Mouse (Mus musculus) midbrain, embryonic 12.5 days (tissue): ENCODE results near the gene Gabrq. TPM values are rescaled to one million over a fixed set of nuclear protein-coding genes. Genes with fewer than 3 reads are reported as not detected.
A peak's percentile ranks its signal among the peaks of the same experiment; 100 is the strongest.

Source experiments
- ATAC-seq: fragments of 200-750 bp; cut with Nextera tagmentation; 2 replicates; pipeline ENCODE4 v1.8.0; 2017; ENCODE audit warnings: low read depth, moderate TSS enrichment, moderate library complexity; ENCODE audit not compliant: low FRiP score
- H3K27ac ChIP-seq: fragments of 300-500 bp; sonication (generic); replicated peaks from 2 replicates; pipeline ENCODE4 v1.5.1; 2016; ENCODE audit warnings: mild to moderate bottlenecking
- H3K27me3 ChIP-seq: fragments of 300-500 bp; sonication (generic); 2 replicates; pipeline ENCODE4 v1.6.1; 2016; ENCODE audit warnings: mild to moderate bottlenecking
- H3K36me3 ChIP-seq: fragments of 300-500 bp; sonication (generic); 2 replicates; pipeline ENCODE4 v1.6.1; 2016
- H3K4me1 ChIP-seq: fragments of 300-500 bp; sonication (generic); 2 replicates; pipeline ENCODE4 v1.6.1; 2016
- H3K4me2 ChIP-seq: fragments of 300-500 bp; sonication (generic); replicated peaks from 2 replicates; pipeline ENCODE4 v1.6.1; 2016; ENCODE audit warnings: mild to moderate bottlenecking, moderate library complexity
- H3K4me3 ChIP-seq: fragments of 300-500 bp; sonication (generic); 2 replicates; pipeline ENCODE4 v1.5.1; 2016; ENCODE audit warnings: mild to moderate bottlenecking
- H3K9ac ChIP-seq: fragments of 300-500 bp; sonication (generic); replicated peaks from 2 replicates; pipeline ENCODE4 v1.6.1; 2016; ENCODE audit warnings: mild to moderate bottlenecking, moderate library complexity
- H3K9me3 ChIP-seq: fragments of 300-500 bp; sonication (generic); 2 replicates; pipeline ENCODE4 v1.6.1; 2016; ENCODE audit warnings: mild to moderate bottlenecking
- WGBS: fragments of 180-500 bp; shearing (Covaris S2); methylation state at CpG from one replicate; pipeline ENCODE4 v1.1.7; 2016; 5-methylcytosine and 5-hydroxymethylcytosine counted together
- polyA plus RNA-seq: library from polyadenylated mRNA; unstranded; fragments of >200 nt; fragmentation: Nextera tagmentation; extraction: Ambion mirVana; gene quantifications from 2 replicates; pipeline ENCODE4 v1.2.1, GENCODE M21; 2016

Gene Gabrq
- polyA plus RNA-seq = 1.6 and 1.8 TPM in 2 replicates

GRCm38 (mm10) chrX:72824776-72825588 lies at the start of gene Gabrq:
TSS of gene Gabrq (plus strand) at chrX:72825178.
- H3K36me3 ChIP-seq = no peaks in the 10 kb centered on the region
- no peak within 1 kb of the TSS for H3K27ac ChIP-seq
- H3K4me1 ChIP-seq = no peaks in the 10 kb centered on the region
- peak within 1 kb of the TSS; percentile 65 for H3K4me2 ChIP-seq
- no peaks in the 10 kb centered on the region for H3K9me3 ChIP-seq
- 0 out of 2 replicates have a peak within 1 kb of the TSS, but pooled peaks have one; percentile 31 for H3K9ac ChIP-seq
- H3K27me3 ChIP-seq = peaks cover 9% of the 10 kb centered on the region
- H3K4me3 ChIP-seq = peak within 1 kb of the TSS; percentile 42
- WGBS = 36% methylated on average over 42 of the region's 43 CpGs
- peak; percentile 92 for ATAC-seq

DNA sequence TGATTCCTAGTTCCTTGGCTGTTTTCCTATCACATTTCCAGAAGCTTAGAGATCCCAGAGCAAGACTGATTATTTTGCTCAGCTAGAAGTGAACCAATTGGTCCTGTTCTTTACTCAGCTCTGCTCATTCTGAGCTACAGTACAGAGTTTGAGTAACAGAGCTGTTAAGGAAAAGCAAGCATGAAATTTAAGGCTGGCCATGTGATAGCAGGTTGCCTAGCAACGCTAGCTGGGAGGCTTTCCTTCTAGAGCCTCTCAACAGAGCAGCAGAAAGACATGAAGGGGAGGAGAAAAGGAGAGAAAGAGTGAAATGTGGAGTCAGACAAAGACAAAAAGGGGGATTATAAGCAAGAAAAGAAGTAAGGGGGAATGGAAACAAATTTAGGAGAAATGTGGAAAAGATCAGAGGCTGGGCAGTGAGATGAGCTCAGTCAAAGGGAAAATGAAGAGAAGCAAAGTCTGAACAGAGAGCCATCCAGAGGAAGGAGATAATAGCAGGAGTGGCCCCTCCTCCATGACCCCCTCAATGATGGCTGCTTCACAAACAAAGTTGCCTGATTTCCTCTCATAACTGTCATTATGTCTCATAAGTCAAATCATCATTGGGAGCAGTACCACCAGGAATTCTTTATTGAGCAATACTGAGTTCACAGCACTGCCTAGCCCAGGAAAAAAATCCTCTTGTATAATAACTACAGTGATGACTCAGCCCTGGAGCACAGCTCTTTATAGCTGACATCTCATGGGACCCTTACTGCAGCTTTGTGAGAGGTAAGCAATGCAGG lies 36.0 kb upstream of the Gabrq start:
- Histone ChIP-seq H3K27me3 (no peaks in the 10 kb centered on the region), H3K9ac (no peak overlapping the region), H3K36me3 (no peaks in the 10 kb centered on the region), H3K4me3 (no peak overlapping the region), H3K4me1 (peaks cover 4% of the 10 kb centered on the region; the same call in 1 of the 2 replicates), H3K27ac (no peak overlapping the region), H3K4me2 (no peak overlapping the region), H3K9me3 (no peaks in the 10 kb centered on the region)
- ATAC-seq = peak; percentile 88
- WGBS = 17% methylated on average over 1 of the region's 1 CpGs

- Histone ChIP-seq H3K9me3 (no peaks in the 10 kb centered on the region), H3K9ac (no peak overlapping the region), H3K27me3 (no peaks in the 10 kb centered on the region), H3K4me1 (peaks cover 4% of the 10 kb centered on the region; the same call in 1 of the 2 replicates), H3K4me2 (no peak overlapping the region), H3K4me3 (no peak overlapping the region), H3K27ac (no peak overlapping the region), H3K36me3 (no peaks in the 10 kb centered on the region)
- ATAC-seq = 0 out of 2 replicates have a peak, but pooled peaks have one; percentile 30
Observed at GRCm38 (mm10) chrX:72789558-72789871, 35.5 kb upstream of the Gabrq start.

GRCm38 (mm10) chrX:72819594-72819993 lies 5.4 kb upstream of the Gabrq start:
- H3K9ac ChIP-seq = no peak overlapping the region
- no peak overlapping the region for H3K4me3 ChIP-seq
- no peak overlapping the region for H3K4me2 ChIP-seq
- H3K27ac ChIP-seq = no peak overlapping the region
- H3K36me3 ChIP-seq = no peaks in the 10 kb centered on the region
- WGBS = 6% methylated on average over 5 of the region's 5 CpGs
- no peaks in the 10 kb centered on the region for H3K9me3 ChIP-seq
- H3K4me1 ChIP-seq = no peaks in the 10 kb centered on the region
- no peak for ATAC-seq
- no peaks in the 10 kb centered on the region; the same call in 1 of the 2 replicates for H3K27me3 ChIP-seq

- WGBS = 71% methylated on average over 2 of the region's 2 CpGs
- ATAC-seq = no peak
- Histone ChIP-seq H3K36me3 (no peaks in the 10 kb centered on the region), H3K4me3 (no peak overlapping the region), H3K27ac (no peak overlapping the region), H3K27me3 (peaks cover 9% of the 10 kb centered on the region), H3K4me1 (no peaks in the 10 kb centered on the region), H3K9me3 (no peaks in the 10 kb centered on the region), H3K9ac (no peak overlapping the region), H3K4me2 (no peak overlapping the region)
Observed at GRCm38 (mm10) chrX:72823310-72823709, 1.7 kb upstream of the Gabrq start.

DNA sequence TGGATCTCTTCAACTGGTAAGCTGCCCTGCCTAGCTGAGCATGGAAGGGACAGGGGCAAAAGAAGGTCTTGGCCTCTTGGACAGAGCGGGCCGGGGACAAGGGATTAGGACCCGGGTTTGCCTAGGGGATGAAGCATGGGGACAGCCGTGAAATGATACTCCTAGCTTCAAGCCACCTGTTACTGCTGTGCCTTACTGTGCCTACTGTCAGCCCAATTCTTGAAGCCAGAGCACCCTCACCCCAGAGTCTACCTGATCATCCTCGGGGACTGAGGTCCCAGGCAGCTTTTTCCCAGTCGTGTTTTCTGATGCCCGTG lies 569 bp downstream of the Gabrq start:
- ATAC-seq = no peak; the same call in 1 of the 2 replicates
- peak overlapping the region; percentile 65 for H3K4me2 ChIP-seq

More for the DNA sequence above, 569 bp downstream of the Gabrq start:
- Histone ChIP-seq H3K9me3 (no peaks in the 10 kb centered on the region), H3K9ac (no peak overlapping the region), H3K27me3 (peaks cover 9% of the 10 kb centered on the region), H3K4me3 (peak overlapping the region; percentile 42), H3K36me3 (no peaks in the 10 kb centered on the region), H3K4me1 (no peaks in the 10 kb centered on the region), H3K27ac (no peak overlapping the region)
- 52% methylated on average over 7 of the region's 7 CpGs for WGBS

Other genes with a start within 250 kb of the Gabrq start
- gene Gabra3, start 168.3 kb upstream of the Gabrq start, polyA plus RNA-seq = 3.5 and 4.1 TPM in 2 replicates
- 99.1 and 107 TPM in 2 replicates for gene Cetn2, start 93.2 kb downstream of the Gabrq start, polyA plus RNA-seq
- 38.5 and 43.0 TPM in 2 replicates for gene Nsdhl, start 93.4 kb downstream of the Gabrq start, polyA plus RNA-seq
- 3.1 and 3.3 TPM in 2 replicates for gene Zfp185, start 162.2 kb downstream of the Gabrq start, polyA plus RNA-seq
- gene Pnma5, start 211.9 kb downstream of the Gabrq start, polyA plus RNA-seq = 0.14 TPM in 1 of 2 replicates, not detected in the other
- gene Pnma3, start 239.6 kb downstream of the Gabrq start, polyA plus RNA-seq = 1.1 TPM in 2 replicates